Mouse (Mus musculus) cerebellum, adult 2 months (tissue): ENCODE data around the gene Lrmda.

ENCODE experiments used
- CTCF ChIP-seq: fragments of 200-500 bp; IDR thresholded peaks from 2 replicates; pipeline ENCODE4 v1.5.1; 2011; ENCODE audit warnings: low read depth, mild to moderate bottlenecking, control low read depth, low read length, moderate library complexity, borderline replicate concordance; ENCODE audit not compliant: insufficient read depth
- POLR2A ChIP-seq: fragments of 200-500 bp; IDR thresholded peaks from 2 replicates; pipeline ENCODE4 v1.6.1; 2011; ENCODE audit warnings: low read length, control low read depth, borderline replicate concordance; ENCODE audit not compliant: insufficient read depth

GRCm38 (mm10) chr14:22049282-22049681, 29.8 kb downstream of the Lrmda start:
- TF ChIP-seq CTCF = no peak
- TF ChIP-seq POLR2A = no peak
